Mouse (Mus musculus) telencephalon, adult 2 months (tissue): ENCODE measurements at regions not wholly inside any gene's neighbourhood (a gene's known extent, or its start where the extent isn't known, plus 50 kb on each side); places are given as distances from the start of the nearest gene placed in this dataset.
A peak's percentile ranks its signal among the peaks of the same experiment; 100 is the strongest.

ENCODE experiments used
- DNase-seq: peaks from one replicate; pipeline ENCODE4 v3.0.0-alpha.2; 2011; ENCODE audit warnings: low read depth, low spot score

DNA sequence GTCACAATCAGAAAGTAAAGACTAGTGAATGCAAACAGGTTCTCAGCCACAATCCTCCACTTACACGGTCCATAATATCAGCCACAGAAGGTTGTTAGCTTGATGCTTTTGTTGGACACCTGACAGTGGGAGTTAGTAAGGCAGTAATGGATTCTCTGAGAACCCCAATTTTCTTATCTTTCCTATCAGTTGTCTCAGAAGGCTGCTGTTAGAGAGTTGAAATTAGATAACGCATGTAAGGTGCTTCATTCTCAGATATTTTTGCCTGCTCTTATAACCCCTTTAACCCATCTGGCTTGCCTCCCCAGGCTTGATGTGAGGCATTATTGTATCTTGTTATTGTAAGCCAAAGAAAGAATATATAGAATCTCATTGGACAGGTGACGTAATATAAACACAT, 63.0 kb upstream of the Ube2e3 start:
- no peak for DNase-seq

- DNase-seq, result no peak
Measured at GRCm38 (mm10) chr2:78803543-78803942, 64.4 kb upstream of the Ube2e3 start.

DNA sequence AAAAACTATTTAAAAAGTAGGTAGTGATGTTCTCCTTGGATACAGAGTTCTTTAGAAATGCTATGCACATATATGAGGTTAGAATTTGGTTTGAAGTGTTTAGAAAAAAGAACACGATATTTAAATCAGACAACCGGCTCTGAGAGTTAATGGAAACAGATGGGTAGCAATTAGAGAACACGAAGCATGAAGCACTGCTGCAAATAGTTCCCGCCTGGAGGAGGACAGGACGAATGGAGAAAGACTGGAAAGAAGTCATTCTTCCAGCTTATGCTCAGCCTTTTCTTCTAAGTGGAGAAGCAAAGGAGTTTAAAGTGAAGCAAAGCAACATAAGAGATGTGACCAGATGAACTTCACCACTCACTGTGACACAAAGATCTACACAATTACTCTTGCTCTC, 72.5 kb upstream of the Ube2e3 start:
- DNase-seq, result peak; percentile 24

DNA sequence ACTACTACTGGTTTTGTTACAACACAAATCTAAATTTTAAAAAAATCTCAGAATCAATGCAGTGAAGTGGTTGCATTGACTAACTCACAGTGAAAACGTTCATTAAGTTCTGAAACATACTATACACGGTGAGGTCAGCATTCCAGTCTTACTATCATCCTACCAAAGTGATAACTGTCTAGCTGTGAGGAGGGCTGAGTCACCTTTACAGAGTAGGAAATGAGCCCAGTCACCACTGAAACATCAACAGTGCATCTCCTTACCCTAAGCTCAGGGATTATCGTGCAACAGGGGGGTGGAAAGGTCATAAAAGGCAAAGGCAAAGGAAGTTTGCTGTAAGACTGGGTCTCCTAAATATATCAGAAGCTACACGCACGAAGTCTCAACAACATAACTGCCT, 73.2 kb upstream of the Ube2e3 start:
- DNase-seq, result no peak

DNA sequence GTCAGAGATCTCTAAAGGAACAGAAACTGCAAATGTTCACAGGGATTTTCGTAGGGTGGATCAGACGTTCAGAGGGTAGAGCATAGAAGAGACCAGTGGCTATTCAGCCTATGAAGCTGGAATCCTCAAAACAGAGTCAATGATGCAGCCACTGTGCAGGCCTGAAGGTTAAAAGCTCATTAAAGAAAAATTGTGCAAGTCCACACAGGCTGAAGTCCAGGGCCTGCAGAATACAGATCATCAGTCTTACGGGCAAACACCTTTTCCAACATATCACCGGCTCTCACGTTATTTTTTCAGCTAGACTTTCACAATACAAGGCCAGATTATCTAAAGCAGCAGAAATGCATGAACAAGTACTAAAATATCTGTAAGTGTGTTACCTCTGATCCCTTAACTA, 78.8 kb upstream of the Ube2e3 start:
- no peak for DNase-seq

- no peak for DNase-seq
Measured at GRCm38 (mm10) chr2:78788222-78788621, 79.7 kb upstream of the Ube2e3 start.

GRCm38 (mm10) chr2:78779949-78780348, 88.0 kb upstream of the Ube2e3 start:
- DNase-seq, result no peak

- no peak for DNase-seq
Measured at GRCm38 (mm10) chr2:78777589-78777988, 90.3 kb upstream of the Ube2e3 start.

GRCm38 (mm10) chr2:78754362-78754761, 113.6 kb upstream of the Ube2e3 start:
- DNase-seq, result no peak

GRCm38 (mm10) chr2:78753918-78754317, 114.0 kb upstream of the Ube2e3 start:
- no peak for DNase-seq

DNA sequence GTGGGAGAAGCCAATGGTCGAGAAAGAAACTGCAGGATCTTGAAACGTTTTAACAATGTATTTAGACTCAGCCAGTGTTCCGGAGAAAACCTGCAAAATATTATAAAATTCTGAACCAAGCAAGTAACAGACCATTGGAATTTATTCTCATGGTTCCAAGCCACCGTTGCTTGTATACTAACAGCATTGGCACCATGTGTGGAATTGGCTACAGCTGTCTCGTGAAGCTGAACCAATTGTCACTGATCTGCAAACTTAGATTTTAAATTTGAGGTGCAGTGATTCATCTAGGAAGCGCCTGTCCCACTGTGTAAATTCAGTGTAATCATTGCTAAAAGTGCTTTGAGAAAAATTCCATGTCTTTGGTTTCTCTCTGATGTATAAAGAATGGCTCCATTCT, 137.8 kb upstream of the Ube2e3 start:
- no peak for DNase-seq

GRCm38 (mm10) chr2:78726060-78726459, 141.9 kb upstream of the Ube2e3 start:
- DNase-seq, result no peak

- DNase-seq, result no peak
Measured at GRCm38 (mm10) chr2:78724416-78724815, 143.5 kb upstream of the Ube2e3 start.

GRCm38 (mm10) chr2:78723423-78723822, 144.5 kb upstream of the Ube2e3 start:
- peak; percentile 64 for DNase-seq

- peak; percentile 50 for DNase-seq
Measured at GRCm38 (mm10) chr2:78722739-78723138, 145.2 kb upstream of the Ube2e3 start.

DNA sequence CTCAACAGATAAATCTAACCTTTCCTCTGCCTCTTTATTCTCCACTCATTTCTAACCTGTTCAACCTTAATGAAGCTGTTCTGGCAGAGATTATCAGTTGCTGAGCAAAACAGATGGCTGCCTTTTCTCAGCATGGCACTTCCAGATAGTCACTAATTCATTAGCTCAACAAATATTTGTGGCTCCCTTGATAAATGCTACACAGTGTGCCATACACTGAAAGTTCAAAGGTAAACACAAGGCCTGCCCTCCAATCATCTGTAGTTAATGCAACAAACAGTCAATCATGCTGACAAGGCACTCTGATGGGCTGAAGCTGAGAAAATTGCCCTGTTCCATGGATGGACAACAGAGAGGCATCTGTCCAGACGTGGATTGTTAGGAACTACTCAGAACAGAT, 149.4 kb upstream of the Ube2e3 start:
- DNase-seq, result no peak

DNA sequence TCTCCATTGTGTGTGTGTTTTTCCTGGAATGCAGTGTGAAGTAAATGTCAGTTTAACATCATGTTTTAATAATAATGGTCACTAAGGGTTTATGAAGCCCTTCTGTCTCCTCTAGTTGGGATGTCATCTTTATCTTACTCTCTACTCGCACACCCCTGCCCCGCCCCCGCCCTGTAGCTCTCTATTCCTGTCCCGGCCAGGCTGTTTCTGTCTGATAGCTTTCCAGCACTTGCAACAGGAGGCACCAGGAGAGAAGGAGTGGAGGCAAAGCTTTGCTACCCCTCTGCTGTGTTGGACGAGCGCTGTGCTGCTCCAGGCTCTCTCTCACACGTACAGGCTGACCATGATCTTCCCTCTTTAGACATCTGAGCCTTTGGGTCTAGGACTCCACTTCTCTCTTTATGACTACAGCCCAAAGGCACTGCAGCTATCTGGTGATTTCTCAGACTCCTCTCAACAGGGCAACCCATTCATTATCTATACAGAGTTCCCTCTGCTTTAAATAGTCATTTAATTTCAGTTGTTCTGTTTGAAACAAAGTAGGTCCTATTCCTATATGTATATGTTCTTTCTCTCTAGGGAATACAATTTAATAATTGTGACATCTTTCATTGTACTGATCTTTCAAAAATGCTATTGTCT, 151.6 kb upstream of the Ube2e3 start:
- no peak for DNase-seq

DNA sequence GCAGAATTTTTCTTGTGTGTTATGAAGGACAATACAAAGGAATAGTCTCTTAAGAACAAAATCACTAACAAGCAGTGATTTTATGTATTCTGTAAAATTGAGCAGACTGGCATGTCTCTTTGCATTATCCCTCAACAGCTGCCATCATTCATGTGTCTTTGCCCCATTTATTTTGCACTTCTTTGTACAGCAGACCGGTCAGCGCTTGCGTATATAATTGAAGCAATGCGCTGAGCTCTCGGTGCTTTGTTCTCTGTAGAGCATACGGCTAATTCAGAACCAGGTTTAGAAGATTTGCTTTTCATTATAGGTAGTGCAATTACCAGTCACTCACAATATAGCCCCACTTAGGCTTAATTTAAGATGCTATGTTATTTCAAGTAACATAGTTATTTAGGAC, 173.1 kb upstream of the Ube2e3 start:
- no peak for DNase-seq

DNA sequence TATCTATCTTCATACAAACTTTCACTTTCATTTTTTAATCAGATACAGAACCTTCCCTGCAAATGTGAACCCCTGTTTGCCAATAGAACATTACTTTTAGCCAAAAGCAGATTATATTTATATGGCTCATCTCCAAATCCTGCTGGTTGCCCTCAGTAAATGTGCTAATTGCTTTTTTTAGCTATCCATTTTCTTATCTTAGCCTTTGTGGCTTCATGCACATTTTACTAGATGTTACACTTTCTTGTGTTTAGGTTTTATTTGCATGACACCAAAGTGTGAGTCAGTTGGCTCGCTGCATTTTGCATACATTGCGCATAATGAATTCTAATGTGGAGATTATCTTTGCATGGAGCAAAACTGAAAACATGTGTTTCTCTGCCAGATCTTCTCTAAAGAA, 211.3 kb upstream of the Ube2e3 start:
- no peak for DNase-seq

DNA sequence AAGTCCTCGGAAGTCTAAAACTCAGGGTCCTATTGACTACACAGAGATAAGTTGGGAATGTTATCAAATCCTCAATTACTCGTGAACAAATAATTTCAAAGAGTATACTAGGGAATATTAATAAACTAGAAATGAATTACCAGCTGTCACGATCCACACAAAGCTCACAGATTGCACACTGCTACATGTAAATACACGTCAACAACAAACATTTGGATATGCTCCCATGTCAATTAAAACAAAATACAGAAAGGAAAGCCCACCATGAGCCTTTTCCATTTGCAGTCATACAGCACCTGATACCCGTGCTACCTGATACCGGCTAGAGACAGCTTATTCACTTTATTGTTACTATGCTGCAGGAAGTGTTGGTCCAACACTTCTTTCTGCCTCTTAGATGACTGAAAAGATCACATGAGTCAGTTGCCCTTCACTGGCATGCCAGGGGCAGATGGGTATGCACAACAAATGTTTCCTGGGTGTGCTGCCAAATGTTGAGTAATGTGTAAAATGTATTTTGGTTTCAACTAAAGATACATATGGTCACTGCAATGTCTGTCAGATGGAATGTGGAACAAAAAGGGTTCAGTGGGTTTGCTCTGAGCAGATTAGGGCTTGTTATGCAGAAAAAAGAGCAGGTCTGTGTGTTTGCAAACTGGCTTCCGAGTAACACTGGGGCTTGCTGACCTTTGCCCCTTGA, 212.6 kb upstream of the Ube2e3 start:
- peak; percentile 53 for DNase-seq

DNA sequence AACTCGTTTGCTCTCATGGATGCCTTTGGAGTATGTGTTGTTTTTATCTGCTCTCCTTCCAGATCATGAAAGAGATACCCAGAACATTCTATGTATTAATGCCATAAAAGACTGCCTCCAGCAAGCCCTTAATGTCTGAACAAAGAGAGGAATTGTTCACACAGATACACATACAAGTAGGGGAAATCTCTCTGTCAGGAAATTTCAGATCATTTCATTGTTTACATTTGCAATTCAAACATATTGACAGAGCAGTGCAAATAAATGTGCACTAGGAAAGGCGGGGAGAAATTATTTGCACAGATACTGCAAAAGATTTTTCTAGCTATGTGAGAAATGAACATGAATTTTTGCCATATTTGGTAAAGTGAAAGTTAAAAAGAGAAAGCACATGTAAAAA, 216.4 kb upstream of the Ube2e3 start:
- DNase-seq, result no peak

GRCm38 (mm10) chr2:78640361-78640760, 227.6 kb upstream of the Ube2e3 start:
- no peak for DNase-seq

DNA sequence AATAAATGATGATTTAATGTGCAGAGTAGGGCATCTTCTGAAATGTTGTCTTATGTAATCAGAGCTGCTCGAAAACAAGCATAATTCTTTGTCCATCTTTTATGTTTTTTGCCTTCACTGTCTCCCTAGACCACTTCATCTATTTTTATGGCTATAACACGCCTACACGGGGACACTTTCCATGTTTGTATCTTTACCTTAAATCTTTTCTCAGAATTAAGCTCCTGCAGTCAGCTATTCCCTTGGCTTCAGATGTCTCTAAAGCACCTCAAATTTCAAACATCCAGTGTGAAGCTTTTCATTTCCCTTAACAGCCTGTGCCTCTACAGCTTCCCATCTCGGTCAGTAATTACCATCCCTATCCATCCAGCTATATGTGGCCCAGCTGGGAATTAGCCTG, 242.7 kb upstream of the Ube2e3 start:
- peak; percentile 13 for DNase-seq

DNA sequence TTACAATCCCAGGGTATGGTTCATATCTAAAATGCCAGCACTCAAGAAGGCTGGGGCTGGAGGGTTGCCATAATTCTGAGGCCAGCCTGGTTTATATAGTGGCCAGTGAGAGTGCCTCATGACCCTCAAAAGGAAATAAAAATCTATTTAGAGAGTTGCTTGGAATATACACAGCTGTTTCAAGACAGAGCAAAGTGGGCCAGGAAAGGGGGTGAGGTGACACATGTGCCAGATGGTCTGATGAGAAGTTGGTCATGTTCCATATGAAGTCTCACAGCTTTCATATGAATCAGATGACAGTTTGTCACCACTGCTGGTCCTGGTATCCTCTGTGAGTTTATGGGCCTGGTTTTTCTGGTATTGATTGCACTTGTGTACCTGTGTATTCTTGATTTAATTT, 261.5 kb upstream of the Ube2e3 start:
- DNase-seq, result no peak
